ENCODE assay signal across 22 mouse cellular contexts in genomic region chr12:24920861-24921260, GRCm38 (mm10). TPM values are rescaled to one million over a fixed set of nuclear protein-coding genes. Genes with fewer than 3 reads are reported as not detected.
DNase-seq lines count a peak whose midpoint lies in the region; ATAC-seq and TF ChIP-seq lines count a peak whose summit lies in the region.
"Had no signal": no experiment of that assay in that cellular context is flagged by ENCODE, and none has a peak within 500 bp of the region (broad histone marks: within the 10 kb centered on the region; RNA-seq: fewer than 3 reads in every experiment).

No protein-coding gene starts in this region.

- no peaks in the 10 kb centered on the region for H3K9me3 ChIP-seq in hindbrain, embryonic 13.5 days
- H3K9me3 ChIP-seq in hindbrain, embryonic 10.5 days, result no peaks in the 10 kb centered on the region
- H3K9me3 ChIP-seq in liver, postnatal 0 days (ENCODE audit: low read length), result no peaks in the 10 kb centered on the region
- H3K9me3 ChIP-seq in liver, embryonic 11.5 days (ENCODE audit: control insufficient read depth, low read length), result no peaks in the 10 kb centered on the region
- H3K9me3 ChIP-seq in intestine, postnatal 0 days (ENCODE audit: control insufficient read depth), result no peaks in the 10 kb centered on the region
- H3K9me3 ChIP-seq: embryonic facial prominence, embryonic 10.5 days; embryonic facial prominence, embryonic 13.5 days; forebrain, embryonic 12.5 days; forebrain, embryonic 15.5 days had no signal

- no peak overlapping the region for H3K9ac ChIP-seq in hindbrain, embryonic 13.5 days
- no peak overlapping the region for H3K9ac ChIP-seq in liver, postnatal 0 days (replicated peaks)
- H3K9ac ChIP-seq in liver, embryonic 11.5 days (ENCODE audit: low read depth, low read length), result no peak overlapping the region
- H3K9ac ChIP-seq in intestine, postnatal 0 days (ENCODE audit: low read depth, low read length), result no peak overlapping the region
- H3K9ac ChIP-seq: embryonic facial prominence, embryonic 13.5 days; forebrain, embryonic 12.5 days; forebrain, embryonic 15.5 days had no signal

- H3K27ac ChIP-seq in hindbrain, embryonic 13.5 days, result peak overlapping the region; percentile 12; the same call in 1 of the 2 replicates
- H3K27ac ChIP-seq in hindbrain, embryonic 10.5 days, result no peak overlapping the region
- H3K27ac ChIP-seq in liver, postnatal 0 days (ENCODE audit: low read depth), result no peak overlapping the region
- H3K27ac ChIP-seq in liver, embryonic 11.5 days (ENCODE audit: low read depth, low read length), result no peak overlapping the region
- no peak overlapping the region for H3K27ac ChIP-seq in intestine, postnatal 0 days (ENCODE audit: low read depth, low read length)
- H3K27ac ChIP-seq: embryonic facial prominence, embryonic 10.5 days; embryonic facial prominence, embryonic 13.5 days; forebrain, embryonic 12.5 days; forebrain, embryonic 15.5 days; heart, adult 2 months had no signal

- ATAC-seq in hindbrain, embryonic 13.5 days (ENCODE audit: low FRiP score), result no peak
- no peak for ATAC-seq in liver, postnatal 0 days
- no peak for ATAC-seq in liver, embryonic 11.5 days (replicated peaks; ENCODE audit: low FRiP score)
- peak; percentile 87 for ATAC-seq in megakaryocyte-erythroid progenitor cell, adult 5-6 weeks (replicated peaks; ENCODE audit: low FRiP score, low TSS enrichment, poor library complexity, severe bottlenecking)
- no peak for ATAC-seq in intestine, postnatal 0 days
- ATAC-seq: CD4-positive, CD25-positive, alpha-beta regulatory T cell, adult 4 months; forebrain, embryonic 15.5 days had no signal

- H3K4me3 ChIP-seq in hindbrain, embryonic 13.5 days, result no peak overlapping the region
- H3K4me3 ChIP-seq in hindbrain, embryonic 10.5 days, result no peak overlapping the region
- H3K4me3 ChIP-seq in liver, postnatal 0 days (ENCODE audit: low read depth, low read length), result no peak overlapping the region
- no peak overlapping the region for H3K4me3 ChIP-seq in liver, embryonic 11.5 days (ENCODE audit: low read depth, low read length)
- H3K4me3 ChIP-seq in intestine, postnatal 0 days (ENCODE audit: low read depth, low read length), result no peak overlapping the region
- H3K4me3 ChIP-seq: embryonic facial prominence, embryonic 10.5 days; embryonic facial prominence, embryonic 13.5 days; erythroblast, embryonic 14.5 days; forebrain, embryonic 12.5 days; forebrain, embryonic 15.5 days; heart, adult 2 months had no signal

- peaks cover 12% of the 10 kb centered on the region for H3K36me3 ChIP-seq in hindbrain, embryonic 13.5 days
- peaks cover 27% of the 10 kb centered on the region for H3K36me3 ChIP-seq in hindbrain, embryonic 10.5 days
- H3K36me3 ChIP-seq in liver, postnatal 0 days (replicated peaks; ENCODE audit: insufficient read depth, low read length), result no peaks in the 10 kb centered on the region
- no peaks in the 10 kb centered on the region for H3K36me3 ChIP-seq in liver, embryonic 11.5 days (ENCODE audit: control insufficient read depth, insufficient read depth, low read length)
- no peaks in the 10 kb centered on the region for H3K36me3 ChIP-seq in intestine, postnatal 0 days (ENCODE audit: control insufficient read depth, insufficient read depth)

- H3K27me3 ChIP-seq in hindbrain, embryonic 13.5 days, result no peaks in the 10 kb centered on the region
- no peaks in the 10 kb centered on the region for H3K27me3 ChIP-seq in hindbrain, embryonic 10.5 days (ENCODE audit: insufficient read depth, poor library complexity, severe bottlenecking)
- no peaks in the 10 kb centered on the region for H3K27me3 ChIP-seq in liver, postnatal 0 days (ENCODE audit: insufficient read depth, low read length)
- no peaks in the 10 kb centered on the region for H3K27me3 ChIP-seq in liver, embryonic 11.5 days (replicated peaks; ENCODE audit: control insufficient read depth, insufficient read depth, low read length)
- H3K27me3 ChIP-seq in intestine, postnatal 0 days (replicated peaks; ENCODE audit: control insufficient read depth, insufficient read depth, low read length), result no peaks in the 10 kb centered on the region
- H3K27me3 ChIP-seq: embryonic facial prominence, embryonic 13.5 days; forebrain, embryonic 12.5 days; forebrain, embryonic 15.5 days had no signal

- peaks cover 33% of the 10 kb centered on the region for H3K4me1 ChIP-seq in hindbrain, embryonic 13.5 days (replicated peaks)
- H3K4me1 ChIP-seq in hindbrain, embryonic 10.5 days (replicated peaks), result 0 out of 2 replicates have a peak, but pooled peaks cover 6% of the 10 kb centered on the region
- no peaks in the 10 kb centered on the region for H3K4me1 ChIP-seq in liver, postnatal 0 days (ENCODE audit: insufficient read depth)
- H3K4me1 ChIP-seq in liver, embryonic 11.5 days (replicated peaks; ENCODE audit: control insufficient read depth, insufficient read depth, low read length), result peaks cover 3% of the 10 kb centered on the region; the same call in 1 of the 2 replicates
- H3K4me1 ChIP-seq in intestine, postnatal 0 days (replicated peaks; ENCODE audit: control insufficient read depth, insufficient read depth, low read length), result no peaks in the 10 kb centered on the region

- no peak for DNase-seq in hindbrain, embryonic 10.5 days (ENCODE audit: low spot score)
- no peak for DNase-seq in liver, postnatal 0 days
- DNase-seq in liver, embryonic 11.5 days (ENCODE audit: low spot score), result no peak
- DNase-seq: adrenal gland, adult 2 months; adrenal gland, postnatal 14 days; cerebellum, adult 11 months; cerebellum, adult 2 months; cerebellum, adult 9-11 months; cerebellum, postnatal 25 days; embryo, embryonic 11 days; gastrocnemius, postnatal 25 days; heart, adult 2 months had no signal

- no peak for TF ChIP-seq CTCF in liver, postnatal 0 days (IDR thresholded peaks at IDR 0.05; ENCODE audit: low read depth)
- no peak for TF ChIP-seq CTCF in intestine, postnatal 0 days (IDR thresholded peaks at IDR 0.05; ENCODE audit: low read depth)

- WGBS in hindbrain, embryonic 13.5 days, result 53% methylated on average over 1 of the region's 1 CpGs
- 91% methylated on average over 1 of the region's 1 CpGs for WGBS in hindbrain, embryonic 10.5 days
- 43% methylated on average over 1 of the region's 1 CpGs for WGBS in liver, postnatal 0 days (ENCODE audit: insufficient replicate concordance)
- 62% methylated on average over 1 of the region's 1 CpGs for WGBS in liver, embryonic 11.5 days
- 97% methylated on average over 1 of the region's 1 CpGs for WGBS in intestine, postnatal 0 days

- no peak overlapping the region for H3K4me2 ChIP-seq in hindbrain, embryonic 13.5 days
- no peak overlapping the region for H3K4me2 ChIP-seq in liver, postnatal 0 days (ENCODE audit: low read depth, low read length)
- no peak overlapping the region for H3K4me2 ChIP-seq in liver, embryonic 11.5 days
- no peak overlapping the region for H3K4me2 ChIP-seq in intestine, postnatal 0 days (replicated peaks; ENCODE audit: low read depth)
- H3K4me2 ChIP-seq: embryonic facial prominence, embryonic 13.5 days; forebrain, embryonic 12.5 days; forebrain, embryonic 15.5 days; heart, embryonic 11.5 days had no signal

- peak; percentile 69 for TF ChIP-seq EP300 in liver, postnatal 0 days (IDR thresholded peaks at IDR 0.05; ENCODE audit: low read depth)

RNA-seq across cellular contexts. Expression of gene Kidins220, which starts 53.9 kb away (rescaled TPM):
- 121 and 126 TPM in 2 replicates for polyA plus RNA-seq in hindbrain, embryonic 13.5 days (2015; fragmentation: Nextera tagmentation; extraction: Ambion mirVana)
- 24.8 and 38.1 TPM in 2 replicates for polyA plus RNA-seq in hindbrain, embryonic 10.5 days (2016; fragmentation: Nextera tagmentation; extraction: Ambion mirVana)
- 3.7 and 4.4 TPM in 2 replicates for polyA plus RNA-seq in liver, postnatal 0 days (2015; fragmentation: Nextera tagmentation; extraction: Ambion mirVana)
- 22.8 and 23.7 TPM in 2 replicates for polyA plus RNA-seq in liver, embryonic 11.5 days (2014; fragmentation: Nextera tagmentation; extraction: Ambion mirVana)
- total RNA-seq in megakaryocyte-erythroid progenitor cell, adult 5-6 weeks (2014; fragmentation: Nextera tagmentation), result 45.2 and 63.7 TPM in 2 replicates
- total RNA-seq in megakaryocyte-erythroid progenitor cell, adult 5-6 weeks (2017), result 42.5 and 95.1 TPM in 2 replicates
- polyA plus RNA-seq in intestine, postnatal 0 days (2015; fragmentation: Nextera tagmentation; extraction: Ambion mirVana), result 17.2 and 18.6 TPM in 2 replicates
